Mouse (Mus musculus): ENCODE results near the gene Csf2rb2.

The Csf2rb2 gene

GRCm38 (mm10) chr15:78254751-78255150 lies 50.8 kb downstream of the Csf2rb2 start:
- DNase-seq, result peak; percentile 38

DNA sequence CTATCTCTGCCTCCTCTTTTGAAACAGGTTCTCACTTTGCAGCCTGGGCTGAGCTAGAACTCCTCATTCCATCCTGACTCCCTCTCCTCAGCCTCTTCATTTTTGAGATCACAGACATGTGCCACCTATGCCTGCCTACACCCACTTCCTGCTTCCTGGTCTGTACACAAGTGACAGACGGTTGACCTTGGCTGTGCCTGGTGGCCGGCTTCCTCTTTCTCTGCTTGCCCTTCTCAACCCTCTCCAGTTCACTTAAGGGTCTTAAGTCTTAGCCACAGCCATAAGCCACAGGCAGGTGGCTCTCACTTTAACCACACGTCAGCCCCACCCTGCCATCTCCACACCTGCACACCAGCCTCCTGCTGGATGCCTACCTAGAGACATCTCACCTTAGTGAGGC lies 57.1 kb downstream of the Csf2rb2 start:
- DNase-seq, result peak; percentile 34

- no peak for DNase-seq
These were observed 57.9 kb downstream of the Csf2rb2 start for GRCm38 (mm10) chr15:78247659-78248058.

- DNase-seq, result no peak
These were observed 59.1 kb downstream of the Csf2rb2 start for GRCm38 (mm10) chr15:78246143-78247116.

DNA sequence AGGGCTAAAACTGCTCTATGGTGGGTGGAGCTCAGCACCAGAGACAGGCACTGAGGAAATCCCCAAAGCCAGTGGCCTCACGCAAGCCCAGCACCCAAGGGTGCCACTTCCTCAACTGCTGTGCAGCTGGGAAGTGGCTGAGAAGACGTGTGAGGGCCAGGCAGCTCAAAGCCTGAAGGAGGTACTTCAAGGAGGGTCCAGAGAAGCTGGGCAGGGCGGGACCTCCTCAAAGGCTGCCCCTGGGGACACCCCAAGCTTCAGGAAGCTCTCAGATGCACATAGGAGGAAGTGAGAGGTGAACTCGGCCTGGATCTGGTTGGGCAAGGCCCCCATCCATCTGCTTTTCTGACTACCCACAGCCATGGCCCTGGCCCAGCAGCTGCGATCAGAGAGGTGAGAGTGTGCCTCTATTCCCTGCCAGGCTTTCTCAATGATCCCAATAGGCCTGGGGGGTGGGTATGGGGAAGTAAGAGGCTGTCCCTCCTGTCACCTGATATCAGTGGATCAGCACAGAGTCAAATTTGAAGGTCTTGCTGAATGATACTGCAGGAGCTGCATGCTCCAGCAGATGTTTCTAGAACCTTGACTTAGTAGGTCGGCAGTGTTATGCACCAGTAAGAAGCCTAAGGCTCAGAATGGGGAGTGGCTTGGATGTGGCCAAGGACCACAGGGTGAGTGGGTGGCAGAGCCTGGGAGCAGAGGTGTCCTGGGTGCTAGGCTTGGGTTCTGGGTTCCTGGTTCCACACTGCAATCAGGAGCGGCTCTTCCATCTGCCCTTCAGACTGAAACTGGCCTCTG lies 60.6 kb downstream of the Csf2rb2 start, which contains the start of gene Ncf4:
Ncf4 (plus strand) TSS at position 107 of the 798 bp plus-strand sequence.
- DNase-seq, result peak; percentile 61

- no peak for DNase-seq
These were observed 61.7 kb downstream of the Csf2rb2 start for GRCm38 (mm10) chr15:78243774-78244173.

- no peak for DNase-seq
These were observed 62.5 kb downstream of the Csf2rb2 start for GRCm38 (mm10) chr15:78243061-78243460.

DNA sequence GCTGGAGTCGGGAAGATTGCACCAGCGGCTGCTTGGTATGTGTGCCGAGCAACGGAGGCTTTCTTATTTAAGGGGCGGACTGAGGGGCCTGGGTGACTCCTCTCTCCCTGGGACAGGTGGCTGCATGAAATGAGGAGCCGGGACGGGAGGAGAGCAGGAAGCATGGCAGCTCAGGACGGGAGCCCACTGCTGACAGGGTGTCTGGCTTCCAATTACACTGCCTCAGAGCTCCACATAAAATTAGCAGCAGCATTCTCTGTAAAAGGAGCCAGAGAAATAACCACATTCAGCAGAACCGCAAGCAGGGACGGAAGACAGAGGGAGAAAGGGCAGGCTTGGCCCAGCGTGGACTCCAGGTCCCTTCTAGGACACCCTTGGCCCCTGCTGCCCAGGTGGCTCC lies 64.2 kb downstream of the Csf2rb2 start:
- DNase-seq, result no peak

DNA sequence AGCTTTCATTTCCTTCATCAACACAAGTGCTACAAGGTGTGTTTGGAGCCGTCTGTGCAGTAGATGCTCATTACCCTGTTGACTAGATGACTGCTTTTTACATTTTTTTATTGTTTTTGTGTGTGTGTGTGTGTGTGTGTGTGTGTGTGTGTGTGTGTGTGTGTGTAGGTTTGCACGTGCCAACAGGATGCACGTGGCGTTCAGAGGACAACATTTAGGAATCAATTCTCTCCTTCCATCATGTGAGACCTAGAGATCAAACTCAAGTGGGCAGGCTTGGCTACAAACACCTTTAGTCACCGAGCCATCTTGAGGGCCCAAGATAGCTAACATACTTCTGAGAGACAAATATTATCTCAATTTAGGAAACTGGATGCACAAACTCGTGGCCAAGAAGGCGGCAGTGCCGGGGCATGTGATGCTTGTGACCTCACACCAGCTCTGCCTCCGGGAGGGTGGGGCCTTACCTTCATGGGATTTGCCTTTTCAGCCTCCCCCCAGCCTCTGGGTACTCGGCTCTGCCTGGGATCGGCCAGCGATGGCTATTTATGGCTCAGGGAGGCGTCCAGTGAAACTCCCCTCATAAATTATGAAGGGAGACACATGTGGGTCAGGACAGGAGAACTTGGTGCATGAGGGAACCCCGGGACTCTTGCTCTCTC lies 65.4 kb downstream of the Csf2rb2 start:
- no peak for DNase-seq

GRCm38 (mm10) chr15:78239453-78239852 lies 66.1 kb downstream of the Csf2rb2 start:
- peak; percentile 42 for DNase-seq

DNA sequence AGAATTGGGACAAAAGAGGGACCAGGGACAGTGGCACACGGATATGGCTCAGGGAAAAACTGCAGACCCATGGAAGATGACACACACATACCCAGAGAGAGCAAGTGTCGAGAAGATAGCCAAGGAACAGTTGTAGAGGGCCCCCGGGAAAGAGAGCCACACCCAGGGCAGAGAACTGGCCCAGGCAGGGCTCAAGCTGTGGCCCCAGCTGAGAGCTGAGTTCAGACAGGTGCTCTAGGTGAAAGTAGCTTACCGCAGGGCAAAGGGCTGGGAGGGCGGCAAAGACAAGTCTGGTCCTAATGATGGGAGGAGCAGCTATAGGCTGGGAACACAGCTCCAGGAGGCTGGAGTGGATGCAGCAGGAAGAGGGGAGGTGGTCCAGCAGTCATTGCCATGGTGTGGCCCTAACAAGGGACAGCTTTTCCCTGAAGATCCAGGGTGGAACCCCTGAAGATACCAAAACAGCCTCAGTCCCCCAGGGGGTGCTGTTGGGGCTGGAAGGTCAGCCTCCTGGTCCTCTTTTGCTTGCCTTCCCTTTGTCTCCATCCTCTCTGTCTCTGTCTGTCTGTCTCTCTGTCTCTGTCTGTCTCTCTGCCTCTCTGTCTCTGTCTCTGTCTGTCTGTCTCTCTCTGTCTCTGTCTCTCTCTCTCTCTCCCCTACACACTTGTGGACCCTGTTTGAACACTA lies 70.6 kb downstream of the Csf2rb2 start:
- DNase-seq, result no peak
